Mouse (Mus musculus) heart, postnatal 0 days (tissue): ENCODE results near the gene Trir.
A peak's percentile ranks its signal among the peaks of the same experiment; 100 is the strongest.

Source experiments
- CTCF ChIP-seq: IDR thresholded peaks from 2 replicates; pipeline ENCODE4 v1.5.1; 2016; ENCODE audit warnings: antibody characterized with exemption, control low read depth, low read depth
- EP300 ChIP-seq: IDR thresholded peaks from 2 replicates; pipeline ENCODE4 v1.6.1; 2016; ENCODE audit warnings: antibody characterized with exemption, low read depth

- TF ChIP-seq CTCF (peak; percentile 90), EP300 (no peak)
Observed at GRCm38 (mm10) chr8:84997649-84998295, 28.9 kb upstream of the Trir start.
